Mouse (Mus musculus): ENCODE measurements around the gene Hcn3.
A peak's percentile ranks its signal among the peaks of the same experiment; 100 is the strongest.
"Not testable (repeated sequence)": the region's sequence is repeated elsewhere in the genome, so short reads cannot be mapped to it uniquely, and the experiment has no call there.

Hcn3 gene

GRCm38 (mm10) chr3:89181749-89182500 lies 21.9 kb upstream of the Hcn3 start:
- no peak for DNase-seq

GRCm38 (mm10) chr3:89179056-89179455 lies 19.1 kb upstream of the Hcn3 start:
- no peak for DNase-seq

- no peak for DNase-seq
Measured at GRCm38 (mm10) chr3:89178107-89178385, 18.1 kb upstream of the Hcn3 start.

- DNase-seq = peak; percentile 75 to 88
Measured at GRCm38 (mm10) chr3:89177242-89178106, 17.5 kb upstream of the Hcn3 start, which contains the start of gene Scamp3. Scamp3 (plus strand) TSS chr3:89177473.

- no peak for DNase-seq
Measured at GRCm38 (mm10) chr3:89176421-89176820, 16.4 kb upstream of the Hcn3 start.

GRCm38 (mm10) chr3:89175544-89175943 lies 15.5 kb upstream of the Hcn3 start:
- no peak for DNase-seq

- DNase-seq = no peak
Measured at GRCm38 (mm10) chr3:89174844-89175243, 14.8 kb upstream of the Hcn3 start.

DNA sequence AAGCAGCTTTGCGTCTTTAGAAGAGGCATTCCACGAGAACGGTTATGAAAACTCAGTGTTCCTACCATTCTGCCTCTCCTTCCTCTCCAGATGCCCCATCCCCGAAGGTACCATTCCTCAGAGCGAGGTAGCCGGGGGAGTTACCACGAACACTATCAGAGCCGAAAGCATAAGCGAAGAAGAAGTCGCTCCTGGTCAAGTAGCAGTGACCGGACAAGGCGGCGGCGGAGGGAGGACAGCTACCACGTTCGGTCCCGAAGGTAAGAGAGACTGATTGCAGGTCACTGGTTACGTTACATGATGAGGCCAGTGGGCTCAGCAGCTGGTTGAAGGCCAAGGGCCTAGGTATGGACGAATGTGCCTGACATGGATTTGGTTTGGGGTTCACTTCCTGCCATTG lies 6.9 kb upstream of the Hcn3 start:
- DNase-seq = no peak

GRCm38 (mm10) chr3:89165268-89165870 lies 5.4 kb upstream of the Hcn3 start:
- no peak for DNase-seq

DNA sequence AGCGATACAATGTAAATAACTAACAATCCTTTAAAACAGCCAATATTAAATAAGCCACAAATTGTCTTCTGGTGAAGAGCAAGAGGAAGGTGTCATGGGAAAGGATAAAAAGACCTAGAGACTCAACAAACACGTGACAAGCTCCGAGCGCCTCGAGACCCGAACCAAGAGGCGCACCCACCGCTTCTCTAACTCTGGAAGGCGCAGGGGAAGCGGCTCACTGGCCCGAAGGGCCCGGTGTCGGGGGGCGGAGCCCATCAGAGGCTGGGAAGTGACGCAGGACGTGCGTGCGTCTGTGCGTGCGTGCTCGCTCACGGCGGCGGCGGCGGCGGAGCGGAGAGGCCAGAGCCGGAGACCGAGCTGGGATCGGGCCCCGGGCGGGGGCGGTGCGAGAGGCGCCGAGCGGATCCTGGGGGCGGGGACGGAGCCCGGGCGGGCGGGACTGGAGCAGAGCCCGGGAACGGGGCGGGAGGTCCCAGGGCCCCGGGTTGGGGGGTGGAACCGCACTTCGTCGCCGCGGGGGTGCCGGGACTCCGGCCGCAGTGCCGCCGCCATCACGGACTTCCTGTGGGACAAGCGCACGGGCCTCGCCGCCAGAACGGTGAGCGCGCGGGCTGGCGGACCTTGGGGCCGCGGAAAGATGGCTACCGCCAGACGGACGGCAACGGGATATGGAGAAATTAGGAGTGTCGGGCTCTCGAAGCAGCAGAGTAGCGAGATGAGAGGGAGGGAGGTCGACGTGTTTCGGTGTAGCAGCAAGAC lies 4.7 kb upstream of the Hcn3 start, which contains the start of gene Clk2:
Clk2 (plus strand) TSS at position 290 of the 762 bp plus-strand sequence.
- DNase-seq = peak; percentile 93 to 95

- no peak for DNase-seq
Measured at GRCm38 (mm10) chr3:89163643-89164245, 3.7 kb upstream of the Hcn3 start.

- no peak for DNase-seq
Measured at GRCm38 (mm10) chr3:89163123-89163522, 3.1 kb upstream of the Hcn3 start.

DNA sequence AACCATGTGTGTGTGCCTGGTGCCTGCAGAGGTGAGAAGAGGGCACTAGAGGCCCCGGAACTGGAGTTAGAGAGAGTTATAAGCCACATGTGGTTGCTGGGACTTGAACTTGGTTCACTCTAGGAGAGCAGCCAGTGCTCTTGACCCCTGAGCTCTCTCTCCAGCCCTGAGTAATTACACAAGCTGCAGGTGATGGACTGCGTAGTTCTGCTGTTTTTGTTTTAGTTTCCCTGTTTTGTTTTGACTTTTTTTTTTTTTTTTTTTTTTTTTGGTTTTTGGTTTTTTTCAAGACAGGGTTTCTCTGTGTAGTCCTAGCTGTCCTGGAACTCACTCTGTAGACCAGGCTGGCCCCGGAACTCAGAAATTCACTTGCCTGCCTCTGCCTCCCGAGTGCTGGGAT lies 1.8 kb upstream of the Hcn3 start:
- no peak for DNase-seq

DNA sequence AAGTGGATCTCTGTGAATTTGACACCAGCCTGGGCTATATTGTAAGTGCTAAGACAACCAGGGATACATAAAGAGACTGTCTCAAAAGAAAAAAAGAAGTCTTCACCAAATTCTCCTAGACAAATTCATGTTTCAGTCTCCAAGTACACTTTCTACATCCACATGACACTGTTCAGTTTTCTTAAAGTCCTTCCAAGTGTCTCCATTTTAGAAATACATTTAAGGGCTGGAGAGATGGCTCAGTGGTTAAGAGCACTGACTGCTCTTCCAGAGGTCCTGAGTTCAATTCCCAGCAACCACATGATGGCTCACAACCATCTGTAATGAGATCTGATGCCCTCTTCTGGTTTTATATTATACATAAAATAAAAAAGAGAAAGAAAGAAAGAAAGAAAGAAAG lies 1.2 kb upstream of the Hcn3 start:
- not testable (repeated sequence) for DNase-seq

GRCm38 (mm10) chr3:89159211-89159610 lies 785 bp downstream of the Hcn3 start:
- peak in 1 of 2 experiments; percentile 24 for DNase-seq

DNA sequence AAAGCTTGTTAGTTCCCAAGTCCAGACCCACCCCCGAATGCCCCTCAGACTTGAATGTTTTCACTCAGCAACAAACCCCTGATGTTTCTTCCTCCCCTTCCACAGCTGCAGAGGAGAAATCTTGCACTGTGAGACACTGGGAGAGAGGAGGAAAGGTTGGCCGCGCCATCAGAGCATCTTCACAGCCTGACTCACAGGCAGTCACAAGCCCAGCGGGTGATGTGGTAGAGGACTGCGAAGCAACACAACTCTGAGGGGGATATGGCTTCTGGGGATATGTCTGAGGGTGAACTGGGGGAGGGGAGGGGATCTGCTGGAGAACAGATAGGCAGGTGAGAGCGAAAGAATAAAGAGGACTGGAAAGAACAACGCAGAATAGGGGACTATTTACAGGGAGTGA lies 1.3 kb downstream of the Hcn3 start:
- no peak for DNase-seq

GRCm38 (mm10) chr3:89156951-89157350 lies 3.0 kb downstream of the Hcn3 start:
- DNase-seq = no peak

GRCm38 (mm10) chr3:89152084-89152835 lies 7.7 kb downstream of the Hcn3 start:
- DNase-seq = no peak

DNA sequence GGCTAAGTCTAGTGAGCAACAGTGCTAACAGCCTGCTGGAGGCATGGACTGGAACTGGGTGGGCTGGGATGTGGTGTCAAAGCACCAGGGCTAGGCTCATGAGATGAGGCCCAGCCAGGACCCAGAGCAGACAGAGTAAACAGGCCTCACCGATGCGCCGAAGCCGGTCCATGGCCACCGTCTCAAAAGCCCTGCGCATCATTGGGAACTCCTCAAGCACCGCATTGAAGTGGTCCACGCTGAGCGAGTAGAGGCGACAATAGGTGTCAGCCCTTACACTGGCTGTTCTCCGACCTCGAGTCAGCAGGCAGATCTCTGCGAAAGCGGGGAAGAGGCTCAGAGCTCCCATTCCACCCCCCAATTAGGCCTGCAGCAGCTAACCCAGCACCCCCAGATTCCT lies 11.4 kb downstream of the Hcn3 start:
- DNase-seq = no peak

GRCm38 (mm10) chr3:89147979-89148311 lies 12.1 kb downstream of the Hcn3 start:
- DNase-seq = no peak

- DNase-seq = no peak
Measured at GRCm38 (mm10) chr3:89147101-89147978, 12.7 kb downstream of the Hcn3 start.
